Mouse (Mus musculus) myocyte (in vitro differentiated cells): ENCODE measurements around the gene Atg9a. TPM values are rescaled to one million over a fixed set of nuclear protein-coding genes. Genes with fewer than 3 reads are reported as not detected.

Experiments used
- H3K27me3 ChIP-seq: one replicate; pipeline ENCODE4 v1.6.1; 2011; ENCODE audit not compliant: control insufficient read depth, insufficient read depth, insufficient read length
- H3K36me3 ChIP-seq: one replicate; pipeline ENCODE4 v1.6.1; 2011; ENCODE audit not compliant: control insufficient read depth, insufficient read depth
- H3K4me2 ChIP-seq: one replicate; pipeline ENCODE4 v1.6.1; 2011; ENCODE audit warnings: low read depth, control low read depth
- H3K4me3 ChIP-seq: one replicate; pipeline ENCODE4 v1.5.1; 2011; ENCODE audit warnings: mild to moderate bottlenecking, control low read depth, moderate library complexity
- H3K79me2 ChIP-seq: one replicate; pipeline ENCODE4 v1.6.1; 2011; ENCODE audit not compliant: control insufficient read depth, insufficient read depth
- H3ac ChIP-seq: one replicate; pipeline ENCODE4 v1.6.1; 2011; ENCODE audit not compliant: control insufficient read depth, insufficient read length
- CEBPB ChIP-seq: IDR thresholded peaks from 2 replicates; pipeline ENCODE4 v1.6.1; 2011; ENCODE audit warnings: mild to moderate bottlenecking, moderate library complexity; ENCODE audit not compliant: poor library complexity, insufficient read depth, severe bottlenecking
- E2F4 ChIP-seq: IDR thresholded peaks from one replicate; pipeline ENCODE4 v1.6.1; 2011; ENCODE audit warnings: mild to moderate bottlenecking, control low read depth, moderate library complexity; ENCODE audit not compliant: insufficient read depth
- MAX ChIP-seq: IDR thresholded peaks from one replicate; pipeline ENCODE4 v1.6.1; 2011; ENCODE audit warnings: low read depth, mild to moderate bottlenecking, control low read depth
- MYOD1 ChIP-seq, 3 experiments: IDR thresholded peaks; one replicate each; pipeline ENCODE4 v1.6.1; 2011; ENCODE audit warnings: control low read depth in 2 of 3, low read depth in 2 of 3, mild to moderate bottlenecking in 2 of 3, moderate library complexity in 1 of 3; ENCODE audit not compliant: insufficient read length in 2 of 3, control insufficient read depth in 1 of 3
- MYOG ChIP-seq, 3 experiments: IDR thresholded peaks; one replicate each; pipeline ENCODE4 v1.6.1; 2011; ENCODE audit warnings: control low read depth in 2 of 3, low read depth in 2 of 3, mild to moderate bottlenecking in 2 of 3; ENCODE audit not compliant: insufficient read length in 2 of 3, control insufficient read depth in 1 of 3, insufficient read depth in 1 of 3
- POLR2A ChIP-seq: IDR thresholded peaks from one replicate; pipeline ENCODE4 v1.6.1; 2011; ENCODE audit warnings: low read depth, mild to moderate bottlenecking, control low read depth, moderate library complexity; ENCODE audit not compliant: insufficient read length
- POLR2AphosphoS2 ChIP-seq: IDR thresholded peaks from one replicate; pipeline ENCODE4 v1.6.1; 2011; ENCODE audit warnings: low read depth, control low read depth; ENCODE audit not compliant: insufficient read length
- REST ChIP-seq: IDR thresholded peaks from one replicate; pipeline ENCODE4 v1.6.1; 2011; ENCODE audit warnings: mild to moderate bottlenecking, control low read depth, moderate library complexity; ENCODE audit not compliant: insufficient read depth, insufficient read length
- SRF ChIP-seq: IDR thresholded peaks from one replicate; pipeline ENCODE4 v1.6.1; 2011; ENCODE audit warnings: low read depth; ENCODE audit not compliant: control insufficient read depth, insufficient read length
- TCF12 ChIP-seq: IDR thresholded peaks from one replicate; pipeline ENCODE4 v1.6.1; 2011; ENCODE audit warnings: mild to moderate bottlenecking, control low read depth; ENCODE audit not compliant: poor library complexity, insufficient read depth, severe bottlenecking
- TCF3 ChIP-seq: IDR thresholded peaks from one replicate; pipeline ENCODE4 v1.6.1; 2011; ENCODE audit warnings: low read depth, control low read depth; ENCODE audit not compliant: insufficient read length
- USF1 ChIP-seq: IDR thresholded peaks from one replicate; pipeline ENCODE4 v1.6.1; 2011; ENCODE audit warnings: low read depth, mild to moderate bottlenecking, control low read depth, moderate library complexity
- polyA plus RNA-seq: library from polyadenylated mRNA; unstranded; fragments of >200 nt; fragmentation: generic; extraction: Trizol; gene quantifications from one replicate; pipeline ENCODE4 v1.2.1, GENCODE M21; 2012; ENCODE audit warnings: missing spikeins

Gene Atg9a
- polyA plus RNA-seq, 1 experiment = 44.6 TPM

- H3K4me2 ChIP-seq = peak within 1 kb of the TSS; percentile 82
- no peaks in the 10 kb centered on the region for H3K36me3 ChIP-seq
- H3K79me2 ChIP-seq = no peaks in the 10 kb centered on the region
- H3K4me3 ChIP-seq = no peak within 1 kb of the TSS
- TF ChIP-seq MYOG (IDR thresholded peaks at IDR 0.05; ENCODE audit: control insufficient read depth in 1 of 3, insufficient read depth in 1 of 3, insufficient read length in 2 of 3, low read depth in 2 of 3) (no peak), POLR2AphosphoS2 (no peak), TCF12 (no peak), USF1 (no peak), CEBPB (no peak), MAX (no peak), E2F4 (no peak), REST (no peak), MYOD1 (IDR thresholded peaks at IDR 0.05; ENCODE audit: control insufficient read depth in 1 of 3, insufficient read length in 2 of 3, low read depth in 2 of 3) (no peak)
- no peak within 1 kb of the TSS for H3ac ChIP-seq
- no peaks in the 10 kb centered on the region for H3K27me3 ChIP-seq
Measured at GRCm38 (mm10) chr1:75231664-75232152, 39.7 kb upstream of the Atg9a start, which contains the start of gene A630095N17Rik. A630095N17Rik (minus strand) TSS chr1:75232102.

GRCm38 (mm10) chr1:75231224-75231623 is 39.2 kb upstream of the Atg9a start:
- TF ChIP-seq MYOD1 (IDR thresholded peaks at IDR 0.05; ENCODE audit: control insufficient read depth in 1 of 3, insufficient read length in 2 of 3, low read depth in 2 of 3) (peak in 1 of 3 experiments; percentile 70), REST (no peak), MYOG (IDR thresholded peaks at IDR 0.05; ENCODE audit: control insufficient read depth in 1 of 3, insufficient read depth in 1 of 3, insufficient read length in 2 of 3, low read depth in 2 of 3) (peak in 1 of 3 experiments; percentile 68)
- no peaks in the 10 kb centered on the region for H3K79me2 ChIP-seq
- H3ac ChIP-seq = no peak overlapping the region
- H3K27me3 ChIP-seq = no peaks in the 10 kb centered on the region
- no peaks in the 10 kb centered on the region for H3K36me3 ChIP-seq
- H3K4me2 ChIP-seq = peak overlapping the region; percentile 82
- no peak overlapping the region for H3K4me3 ChIP-seq

GRCm38 (mm10) chr1:75230335-75230994 is 38.5 kb upstream of the Atg9a start:
- Histone ChIP-seq H3K4me2 (peak overlapping the region; percentile 82), H3K27me3 (no peaks in the 10 kb centered on the region), H3ac (no peak overlapping the region), H3K36me3 (no peaks in the 10 kb centered on the region), H3K79me2 (no peaks in the 10 kb centered on the region), H3K4me3 (no peak overlapping the region)
- TF ChIP-seq TCF3 (no peak), MYOG (IDR thresholded peaks at IDR 0.05; ENCODE audit: control insufficient read depth in 1 of 3, insufficient read depth in 1 of 3, insufficient read length in 2 of 3, low read depth in 2 of 3) (no peak), SRF (no peak), POLR2A (peak; percentile 31), TCF12 (no peak), USF1 (no peak), MYOD1 (IDR thresholded peaks at IDR 0.05; ENCODE audit: control insufficient read depth in 1 of 3, insufficient read length in 2 of 3, low read depth in 2 of 3) (no peak), POLR2AphosphoS2 (peak; percentile 55), CEBPB (no peak), E2F4 (no peak), REST (no peak), MAX (no peak)

- Histone ChIP-seq H3ac (no peak overlapping the region), H3K27me3 (no peaks in the 10 kb centered on the region), H3K36me3 (no peaks in the 10 kb centered on the region), H3K4me3 (no peak overlapping the region), H3K79me2 (no peaks in the 10 kb centered on the region), H3K4me2 (peak overlapping the region; percentile 28)
- TF ChIP-seq MAX (no peak), MYOG (IDR thresholded peaks at IDR 0.05; ENCODE audit: control insufficient read depth in 1 of 3, insufficient read depth in 1 of 3, insufficient read length in 2 of 3, low read depth in 2 of 3) (no peak), POLR2A (no peak), SRF (no peak), POLR2AphosphoS2 (no peak), TCF12 (no peak), CEBPB (no peak), TCF3 (no peak), MYOD1 (IDR thresholded peaks at IDR 0.05; ENCODE audit: control insufficient read depth in 1 of 3, insufficient read length in 2 of 3, low read depth in 2 of 3) (no peak), USF1 (no peak), E2F4 (no peak), REST (no peak)
Measured at GRCm38 (mm10) chr1:75229158-75229557, 37.2 kb upstream of the Atg9a start.

- no peaks in the 10 kb centered on the region for H3K36me3 ChIP-seq
- H3K27me3 ChIP-seq = no peaks in the 10 kb centered on the region
- H3K4me3 ChIP-seq = no peak overlapping the region
- no peak overlapping the region for H3ac ChIP-seq
- H3K79me2 ChIP-seq = no peaks in the 10 kb centered on the region
- TF ChIP-seq USF1 (no peak), CEBPB (no peak), SRF (no peak), POLR2A (no peak), E2F4 (no peak)
- H3K4me2 ChIP-seq = no peak overlapping the region
Measured at GRCm38 (mm10) chr1:75227653-75228052, 35.7 kb upstream of the Atg9a start.
